8 mouse cellular contexts compared by ENCODE assay signal in the genomic region with DNA sequence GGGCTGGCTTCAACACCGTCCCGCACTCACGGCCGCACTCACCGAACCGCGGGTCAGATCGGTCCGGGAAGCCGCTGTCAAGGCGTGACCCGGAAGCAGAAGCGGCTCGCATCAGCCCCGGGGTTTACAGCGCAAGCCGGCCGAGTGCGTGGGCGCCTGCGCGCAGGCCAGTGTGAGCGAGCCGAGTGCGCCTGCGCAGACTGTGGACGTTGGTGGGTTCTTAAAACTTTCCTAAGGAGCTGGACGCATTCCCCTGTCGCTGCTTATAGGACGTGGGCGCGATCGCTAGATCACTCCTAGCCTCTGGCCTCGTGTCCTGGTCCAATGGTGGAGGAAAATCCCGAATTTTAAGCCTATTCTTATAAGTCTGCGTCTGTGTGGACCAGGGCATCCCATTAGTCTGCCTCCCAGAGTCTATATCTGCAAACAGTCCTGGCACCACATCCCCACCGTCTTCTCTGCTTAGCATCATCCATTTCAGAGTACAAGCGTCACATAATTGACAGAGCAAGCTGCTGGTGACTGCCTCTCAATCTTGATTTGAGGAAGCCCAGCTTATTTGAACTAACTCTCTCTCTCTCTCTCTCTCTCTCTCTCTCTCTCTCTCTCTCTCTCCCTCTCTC. TPM values are rescaled to one million over a fixed set of nuclear protein-coding genes. Genes with fewer than 3 reads are reported as not detected.
DNase-seq lines count a peak whose midpoint lies in the region; ATAC-seq and TF ChIP-seq lines count a peak whose summit lies in the region.

No protein-coding gene starts in this region.

- peak overlapping the region; percentile 95 for H3K4me2 ChIP-seq in forebrain, embryonic 15.5 days (replicated peaks)
- peak overlapping the region; percentile 87 for H3K4me2 ChIP-seq in lung, embryonic 14.5 days

- ATAC-seq in forebrain, embryonic 15.5 days (replicated peaks), result peak; percentile 98
- ATAC-seq in lung, embryonic 14.5 days (ENCODE audit: insufficient read depth), result peak; percentile 98

- H3K36me3 ChIP-seq in ES-E14 (ENCODE audit: control insufficient read depth, insufficient read depth, low read length, poor library complexity, severe bottlenecking), result peaks cover 2% of the 10 kb centered on the region; the same call in 1 of the 2 replicates
- H3K36me3 ChIP-seq in forebrain, embryonic 15.5 days, result peaks cover 11% of the 10 kb centered on the region
- H3K36me3 ChIP-seq in lung, embryonic 14.5 days (ENCODE audit: insufficient read depth), result peaks cover 17% of the 10 kb centered on the region
- peaks cover 12% of the 10 kb centered on the region; the same call in 1 of the 2 replicates for H3K36me3 ChIP-seq in thymus, adult 2 months (ENCODE audit: control insufficient read depth, insufficient read depth, low read length)

- no peaks in the 10 kb centered on the region for H3K27me3 ChIP-seq in forebrain, embryonic 15.5 days
- no peaks in the 10 kb centered on the region for H3K27me3 ChIP-seq in lung, embryonic 14.5 days (ENCODE audit: insufficient read depth, low read length)
- no peaks in the 10 kb centered on the region for H3K27me3 ChIP-seq in thymus, adult 2 months (ENCODE audit: control insufficient read depth, insufficient read depth, low read length)

- DNase-seq in ES-E14 (ENCODE audit: low read depth, low spot score), result peak; percentile 76
- DNase-seq in cerebellum, adult 11-12 months, result peak; percentile 93
- DNase-seq in heart, postnatal 36 days, result peak; percentile 92 to 93
- peak; percentile 91 to 94 for DNase-seq in layer of hippocampus, adult 2 months (ENCODE audit: low spot score in 2 of 2)
- DNase-seq in lung, embryonic 14.5 days, result peak; percentile 97
- DNase-seq in thymus, adult 2 months, result peak; percentile 88

- no peaks in the 10 kb centered on the region for H3K9me3 ChIP-seq in ES-E14 (ENCODE audit: control insufficient read depth, insufficient read depth, low read depth, low read length)
- no peaks in the 10 kb centered on the region for H3K9me3 ChIP-seq in forebrain, embryonic 15.5 days
- H3K9me3 ChIP-seq in lung, embryonic 14.5 days (ENCODE audit: low read depth, low read length), result no peaks in the 10 kb centered on the region

- WGBS in forebrain, embryonic 15.5 days, result under 1% methylated on average over 38 of the region's 38 CpGs
- under 1% methylated on average over 38 of the region's 38 CpGs for WGBS in lung, embryonic 14.5 days
- WGBS in olfactory bulb, adult 2 months, result under 1% methylated on average over 38 of the region's 38 CpGs
- 2% methylated on average over 38 of the region's 38 CpGs for WGBS in thymus, adult 2 months

- peak overlapping the region; percentile 67 for H3K27ac ChIP-seq in ES-E14 (ENCODE audit: insufficient read depth, low read depth, low read length, poor library complexity, severe bottlenecking)
- H3K27ac ChIP-seq in forebrain, embryonic 15.5 days (replicated peaks), result peak overlapping the region; percentile 61; the same call in 1 of the 2 replicates
- H3K27ac ChIP-seq in layer of hippocampus, adult 2 months, result peak overlapping the region; percentile 98
- H3K27ac ChIP-seq in lung, embryonic 14.5 days (ENCODE audit: low read depth), result peak overlapping the region; percentile 61; the same call in 1 of the 2 replicates
- 0 out of 2 replicates have a peak overlapping the region, but pooled peaks have one; percentile 59 for H3K27ac ChIP-seq in olfactory bulb, adult 2 months (ENCODE audit: insufficient read depth, low read depth, low read length)
- no peak overlapping the region for H3K27ac ChIP-seq in thymus, adult 2 months (ENCODE audit: control insufficient read depth, insufficient read depth, low read length)

- peak overlapping the region; percentile 78 for H3K9ac ChIP-seq in ES-E14 (ENCODE audit: insufficient read depth, low read depth, low read length, poor library complexity, severe bottlenecking)
- H3K9ac ChIP-seq in forebrain, embryonic 15.5 days (replicated peaks), result peak overlapping the region; percentile 90
- H3K9ac ChIP-seq in lung, embryonic 14.5 days, result peak overlapping the region; percentile 92

- no peak for TF ChIP-seq CTCF in layer of hippocampus, adult 2 months (conservative IDR thresholded peaks at IDR 0.05)
- TF ChIP-seq CTCF in lung, embryonic 14.5 days (IDR thresholded peaks at IDR 0.05; ENCODE audit: low read depth), result no peak
- no peak for TF ChIP-seq CTCF in olfactory bulb, adult 2 months (IDR thresholded peaks at IDR 0.05; ENCODE audit: insufficient read depth, low read depth, low read length)
- TF ChIP-seq CTCF in thymus, adult 2 months (IDR thresholded peaks at IDR 0.05; ENCODE audit: borderline replicate concordance, control insufficient read depth, extremely low read depth, insufficient read depth, low read length, poor library complexity), result 0 out of 2 replicates have a peak, but pooled peaks have one; percentile 35

- peaks cover 0 to 6% of the 10 kb centered on the region in 2 experiments; a peak in 1 of 4 replicates for H3K4me1 ChIP-seq in ES-E14 (ENCODE audit: control insufficient read depth in 2 of 2, insufficient read depth in 2 of 2, low read length in 2 of 2, poor library complexity in 1 of 2)
- peaks cover 14% of the 10 kb centered on the region for H3K4me1 ChIP-seq in forebrain, embryonic 15.5 days
- no peaks in the 10 kb centered on the region for H3K4me1 ChIP-seq in lung, embryonic 14.5 days (ENCODE audit: insufficient read depth)
- peaks cover 4% of the 10 kb centered on the region; the same call in 1 of the 2 replicates for H3K4me1 ChIP-seq in olfactory bulb, adult 2 months (ENCODE audit: control insufficient read depth, insufficient read depth, low read length)
- peaks cover 10% of the 10 kb centered on the region for H3K4me1 ChIP-seq in thymus, adult 2 months (replicated peaks; ENCODE audit: control insufficient read depth, insufficient read depth, low read length)

- peak; percentile 55; the same call in 1 of the 2 replicates for TF ChIP-seq POLR2A in olfactory bulb, adult 2 months (IDR thresholded peaks at IDR 0.05; ENCODE audit: insufficient read depth, low read depth, low read length)
- TF ChIP-seq POLR2A in thymus, adult 2 months (IDR thresholded peaks at IDR 0.05; ENCODE audit: control insufficient read depth, extremely low read depth, insufficient read depth, low read length, poor library complexity), result peak; percentile 58; the same call in 1 of the 2 replicates

- peak overlapping the region; percentile 76 to 89 for H3K4me3 ChIP-seq in ES-E14 (ENCODE audit: insufficient read depth in 1 of 2, low read depth in 1 of 2, low read length in 2 of 2, poor library complexity in 1 of 2, severe bottlenecking in 1 of 2)
- peak overlapping the region; percentile 91 for H3K4me3 ChIP-seq in forebrain, embryonic 15.5 days
- peak overlapping the region; percentile 94 for H3K4me3 ChIP-seq in layer of hippocampus, adult 2 months
- peak overlapping the region; percentile 80 for H3K4me3 ChIP-seq in lung, embryonic 14.5 days (ENCODE audit: low read depth, low read length)
- H3K4me3 ChIP-seq in olfactory bulb, adult 2 months (ENCODE audit: insufficient read depth, low read depth, low read length), result peak overlapping the region; percentile 78
- H3K4me3 ChIP-seq in thymus, adult 2 months (ENCODE audit: control insufficient read depth, insufficient read depth, low read length), result peak overlapping the region; percentile 95

- in situ Hi-C loops in ES-E14 (cut with MboI; ENCODE audit: low sequenced_read_pairs in 2 of 2, unreplicated experiment in 2 of 2), result no loop called here

- intact Hi-C loops in heart, postnatal 36 days (cut with DNase I), result loop anchor here (2.0 kb wide), 1 partner anchor 37 kb away; no protein-coding TSS in a partner anchor

RNA-seq across cellular contexts. Expression of a gene that starts 19.8 kb away (rescaled TPM):
- 9.0 and 12.5 TPM in 2 replicates for total RNA-seq in ES-E14 (2012; rRNA removed)
- 45.0 and 45.1 TPM in 2 replicates for polyA plus RNA-seq in forebrain, embryonic 15.5 days (2015; fragmentation: Nextera tagmentation; extraction: Ambion mirVana)
- 100 to 1,000 TPM in 1 of 2 experiments, 10 to 100 TPM in 1; 98.7 to 109 TPM for total RNA-seq in heart, postnatal 36 days (2021)
- 10 to 100 TPM; 51.8 to 55.1 TPM for total RNA-seq in layer of hippocampus, adult 2 months (2021)
- polyA plus RNA-seq in lung, embryonic 14.5 days (2014; fragmentation: Nextera tagmentation; extraction: Ambion mirVana), result 47.4 and 48.7 TPM in 2 replicates
- not detected in 2 replicates for polyA plus RNA-seq in olfactory bulb, adult 2 months (2012; ENCODE audit: insufficient read depth, insufficient read length, low replicate concordance, missing spikeins)
- polyA plus RNA-seq in thymus, adult 2 months (2012; rRNA removed), result 52.2 and 56.9 TPM in 2 replicates

RNA-seq across cellular contexts. Expression of a gene that starts 21.3 kb away (rescaled TPM):
- 0.32 and 0.80 TPM in 2 replicates for total RNA-seq in ES-E14 (2012; rRNA removed)
- polyA plus RNA-seq in forebrain, embryonic 15.5 days (2015; fragmentation: Nextera tagmentation; extraction: Ambion mirVana), result 31.2 and 39.1 TPM in 2 replicates
- total RNA-seq in heart, postnatal 36 days (2021), result 1 to 10 TPM in 1 of 2 experiments, under 1 TPM in 1; 0.60 to 1.0 TPM
- 10 to 100 TPM; 10.6 to 10.9 TPM for total RNA-seq in layer of hippocampus, adult 2 months (2021)
- 0.14 TPM in 1 of 2 replicates, not detected in the other for polyA plus RNA-seq in lung, embryonic 14.5 days (2014; fragmentation: Nextera tagmentation; extraction: Ambion mirVana)
- polyA plus RNA-seq in olfactory bulb, adult 2 months (2012; ENCODE audit: insufficient read depth, insufficient read length, low replicate concordance, missing spikeins), result not detected in 2 replicates
- polyA plus RNA-seq in thymus, adult 2 months (2012; rRNA removed), result 1.3 TPM in 2 replicates

RNA-seq across cellular contexts. Expression of a gene that starts 49.7 kb away (rescaled TPM):
- not detected in 2 replicates for total RNA-seq in ES-E14 (2012; rRNA removed)
- not detected in 2 replicates for polyA plus RNA-seq in forebrain, embryonic 15.5 days (2015; fragmentation: Nextera tagmentation; extraction: Ambion mirVana)
- total RNA-seq in heart, postnatal 36 days (2021), result not detected
- total RNA-seq in layer of hippocampus, adult 2 months (2021), result not detected
- not detected in 2 replicates for polyA plus RNA-seq in lung, embryonic 14.5 days (2014; fragmentation: Nextera tagmentation; extraction: Ambion mirVana)
- not detected in 2 replicates for polyA plus RNA-seq in olfactory bulb, adult 2 months (2012; ENCODE audit: insufficient read depth, insufficient read length, low replicate concordance, missing spikeins)
- polyA plus RNA-seq in thymus, adult 2 months (2012; rRNA removed), result not detected in 2 replicates

RNA-seq across cellular contexts. Expression of a gene that starts 52.1 kb away (rescaled TPM):
- 20.5 and 27.2 TPM in 2 replicates for total RNA-seq in ES-E14 (2012; rRNA removed)
- polyA plus RNA-seq in forebrain, embryonic 15.5 days (2015; fragmentation: Nextera tagmentation; extraction: Ambion mirVana), result 25.4 and 26.2 TPM in 2 replicates
- total RNA-seq in heart, postnatal 36 days (2021), result 10 to 100 TPM in 1 of 2 experiments, 1 to 10 TPM in 1; 9.9 to 11.3 TPM
- total RNA-seq in layer of hippocampus, adult 2 months (2021), result 10 to 100 TPM; 12.7 to 13.5 TPM
- 37.8 and 38.0 TPM in 2 replicates for polyA plus RNA-seq in lung, embryonic 14.5 days (2014; fragmentation: Nextera tagmentation; extraction: Ambion mirVana)
- not detected in 2 replicates for polyA plus RNA-seq in olfactory bulb, adult 2 months (2012; ENCODE audit: insufficient read depth, insufficient read length, low replicate concordance, missing spikeins)
- polyA plus RNA-seq in thymus, adult 2 months (2012; rRNA removed), result 42.5 and 43.6 TPM in 2 replicates

RNA-seq across cellular contexts. Expression of a gene that starts 53.3 kb away (rescaled TPM):
- total RNA-seq in ES-E14 (2012; rRNA removed), result 18.3 and 18.5 TPM in 2 replicates
- polyA plus RNA-seq in forebrain, embryonic 15.5 days (2015; fragmentation: Nextera tagmentation; extraction: Ambion mirVana), result 84.2 and 84.4 TPM in 2 replicates
- total RNA-seq in heart, postnatal 36 days (2021), result 100 to 1,000 TPM; 876 to 924 TPM
- total RNA-seq in layer of hippocampus, adult 2 months (2021), result 100 to 1,000 TPM; 333 to 349 TPM
- 25.3 and 26.2 TPM in 2 replicates for polyA plus RNA-seq in lung, embryonic 14.5 days (2014; fragmentation: Nextera tagmentation; extraction: Ambion mirVana)
- 219 TPM in 1 of 2 replicates, not detected in the other for polyA plus RNA-seq in olfactory bulb, adult 2 months (2012; ENCODE audit: insufficient read depth, insufficient read length, low replicate concordance, missing spikeins)
- 24.3 and 44.9 TPM in 2 replicates for polyA plus RNA-seq in thymus, adult 2 months (2012; rRNA removed)

Comparison
In these comparisons a context has a peak if more than half of its experiments do, and no peak if none do; other contexts are left out.
1. RNA of a gene that starts 19.8 kb away (polyA plus RNA-seq): 52.2 to 56.9 TPM in thymus, adult 2 months, 47.4 to 48.7 TPM in lung, embryonic 14.5 days and 45.0 to 45.1 TPM in forebrain, embryonic 15.5 days; not detected in olfactory bulb, adult 2 months; every median in the first group is over 10 times any median in the second.
2. RNA of a gene that starts 21.3 kb away (polyA plus RNA-seq): 31.2 to 39.1 TPM in forebrain, embryonic 15.5 days; 1.3 TPM in thymus, adult 2 months, 0.14 TPM in lung, embryonic 14.5 days and not detected in olfactory bulb, adult 2 months; every median in the first group is over 10 times any median in the second.
3. Peak in every context shown above with its lines, with median percentiles within 50 percentile points of each other: DNase-seq, H3K4me3 ChIP-seq and H3K9ac ChIP-seq.